Mouse (Mus musculus) heart, adult 11 months (tissue): ENCODE results near the gene Zfp316.

Experiments
- DNase-seq: peaks from one replicate; pipeline ENCODE4 v3.0.0; 2022

The Zfp316 gene

DNA sequence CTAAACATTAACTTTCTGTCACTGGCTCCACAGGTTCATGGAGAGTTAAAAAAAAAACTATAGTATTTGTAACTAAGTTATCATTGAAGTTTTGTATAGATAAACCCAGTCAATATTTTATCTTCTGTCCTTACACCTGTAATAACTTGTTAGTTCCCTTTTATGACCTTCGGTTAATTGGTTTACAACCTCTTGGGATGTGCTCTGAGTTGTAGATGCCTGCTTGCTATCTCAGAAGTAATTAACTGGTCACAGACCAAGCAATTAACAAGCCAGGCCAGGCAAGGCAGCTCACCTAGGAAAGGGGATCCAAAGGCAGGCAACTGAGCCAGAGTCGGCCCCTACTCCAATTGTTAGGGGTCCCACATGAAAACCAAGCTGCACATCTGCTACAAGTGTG lies 56.0 kb downstream of the Zfp316 start:
- DNase-seq = no peak

DNA sequence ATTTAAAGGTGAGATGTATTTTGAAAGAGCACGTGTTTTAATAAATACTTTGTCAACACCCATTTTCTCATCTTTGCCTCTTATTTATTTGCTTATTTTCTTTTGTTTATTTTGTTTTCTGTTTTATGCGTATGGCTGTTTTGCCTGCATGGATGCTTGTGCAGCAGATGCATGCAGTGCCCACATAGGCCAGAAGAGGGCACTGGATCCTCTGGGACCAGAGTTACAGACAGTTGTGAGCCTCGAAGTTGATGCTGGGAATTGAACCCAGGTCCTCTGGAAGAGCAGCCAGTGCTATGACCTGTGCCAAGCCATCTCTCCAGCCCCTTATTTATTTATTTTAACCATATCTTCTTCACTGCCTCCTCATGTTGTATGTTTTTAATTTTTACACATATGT lies 64.8 kb downstream of the Zfp316 start:
- DNase-seq = peak; percentile 58
